Mouse (Mus musculus) ZHBTc4 (cell line): Measurements from ENCODE around the gene Pbx1.

Source experiments
- DNase-seq: peaks from one replicate; pipeline ENCODE4 v3.0.0-alpha.2; 2011; ENCODE audit warnings: low read depth, low spot score

Pbx1 gene

DNA sequence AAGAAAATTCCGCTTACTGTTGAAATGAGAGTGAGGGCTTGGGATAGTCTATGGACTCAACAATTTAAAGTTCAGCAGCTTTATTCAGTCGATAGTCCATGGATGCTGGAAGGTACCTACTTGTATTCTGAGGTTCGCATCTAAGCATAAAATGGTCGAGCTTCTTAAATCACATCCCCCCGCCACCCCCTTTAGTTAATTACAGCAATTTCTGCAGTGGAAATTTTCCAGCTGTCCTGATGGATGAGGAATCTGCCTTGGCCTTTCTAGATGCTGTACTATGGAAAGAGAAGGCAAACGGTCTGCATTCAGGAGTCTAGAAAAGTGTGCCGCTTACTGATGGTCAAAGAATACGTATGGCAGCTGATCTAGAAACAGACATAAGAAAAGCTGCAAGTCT is 262.3 kb downstream of the Pbx1 start:
- no peak for DNase-seq

DNA sequence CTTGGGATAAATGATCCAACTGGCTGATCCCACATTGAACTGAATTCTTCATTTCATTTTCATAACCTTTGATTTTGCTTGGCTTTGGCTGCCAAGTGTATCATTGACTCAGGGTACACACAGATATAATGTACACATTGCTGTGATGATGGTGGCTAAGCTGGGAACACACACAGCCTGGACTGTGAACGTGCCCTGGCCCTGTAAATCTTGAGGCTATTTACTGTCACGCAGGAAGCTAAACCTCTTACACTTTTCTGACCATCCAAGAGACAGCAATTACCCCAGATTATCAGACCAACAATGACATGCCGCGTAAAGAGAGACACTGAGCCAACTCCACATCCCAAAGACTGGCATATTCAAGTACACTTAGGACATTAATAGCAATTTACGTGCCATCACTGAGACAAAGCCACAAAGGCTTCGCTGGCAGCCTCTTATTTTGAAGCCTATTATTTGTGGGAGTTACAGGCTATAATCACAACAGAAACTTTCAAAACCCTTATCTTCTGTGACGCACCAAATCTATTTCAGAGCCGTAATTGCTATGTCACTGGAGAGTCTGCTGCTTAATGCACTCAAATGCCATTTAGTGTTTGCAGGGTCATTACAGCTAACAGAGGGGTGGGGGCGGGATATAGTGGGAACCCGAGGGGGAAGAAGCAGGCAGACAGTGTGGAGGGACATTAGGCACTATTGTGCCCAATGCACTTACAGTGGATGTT is 262.9 kb downstream of the Pbx1 start:
- DNase-seq = no peak

DNA sequence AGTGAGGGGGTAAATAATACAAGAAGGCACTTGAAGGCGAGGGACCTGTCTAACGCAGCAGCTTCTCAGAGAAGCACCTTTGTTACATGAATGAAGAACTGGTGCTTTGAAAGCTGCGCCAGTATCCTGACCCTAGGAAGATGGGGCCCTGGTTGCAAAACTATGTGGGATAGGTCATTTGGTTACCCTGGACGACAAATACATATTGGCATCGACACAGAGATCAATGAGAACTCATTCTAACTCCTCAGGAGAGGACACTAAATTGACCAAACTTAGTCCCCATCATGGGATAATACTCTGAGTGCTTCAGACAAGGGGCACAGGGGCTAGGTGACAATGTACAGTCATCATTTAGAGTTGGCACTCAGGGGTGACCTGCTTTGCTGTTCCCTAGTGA is 264.3 kb downstream of the Pbx1 start:
- DNase-seq = no peak

DNA sequence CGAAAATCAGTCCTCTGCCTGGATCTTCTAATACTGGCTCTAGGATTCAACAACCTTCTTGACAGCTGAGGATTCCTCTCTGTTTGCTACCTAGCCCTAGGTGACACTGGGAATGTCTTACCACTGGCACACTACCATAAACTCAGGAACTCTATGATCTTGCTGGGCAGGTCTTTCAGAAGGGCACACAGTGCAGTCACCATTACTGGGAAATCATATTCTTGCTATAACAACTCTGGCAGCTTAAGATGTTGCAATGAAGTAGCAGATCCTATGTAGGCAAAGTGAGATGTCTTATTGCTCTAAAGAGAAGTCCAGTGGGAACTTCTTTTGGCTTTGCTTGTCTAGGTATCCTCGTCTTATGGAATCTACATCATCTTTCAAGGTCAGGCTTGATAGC is 265.2 kb downstream of the Pbx1 start:
- DNase-seq = no peak

DNA sequence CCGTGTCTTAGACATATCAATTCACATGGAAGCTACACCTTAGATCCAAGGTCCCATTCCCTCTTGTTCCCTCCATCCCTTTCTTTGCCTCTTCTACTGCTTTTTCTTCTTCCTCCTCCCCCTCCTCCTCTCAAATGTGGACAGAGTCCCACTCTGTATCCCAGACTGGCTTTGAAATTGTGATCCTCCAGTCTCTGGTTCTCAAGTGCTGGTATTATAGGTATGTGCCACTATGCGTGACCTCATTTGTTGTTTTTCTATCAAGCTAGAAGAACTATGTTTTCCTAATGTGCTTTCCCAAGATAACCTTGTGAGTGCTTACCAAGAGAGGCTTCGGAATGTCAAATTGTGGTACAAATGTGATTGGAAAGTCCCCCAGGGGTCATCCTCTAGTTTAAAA is 267.1 kb downstream of the Pbx1 start:
- DNase-seq = no peak

DNA sequence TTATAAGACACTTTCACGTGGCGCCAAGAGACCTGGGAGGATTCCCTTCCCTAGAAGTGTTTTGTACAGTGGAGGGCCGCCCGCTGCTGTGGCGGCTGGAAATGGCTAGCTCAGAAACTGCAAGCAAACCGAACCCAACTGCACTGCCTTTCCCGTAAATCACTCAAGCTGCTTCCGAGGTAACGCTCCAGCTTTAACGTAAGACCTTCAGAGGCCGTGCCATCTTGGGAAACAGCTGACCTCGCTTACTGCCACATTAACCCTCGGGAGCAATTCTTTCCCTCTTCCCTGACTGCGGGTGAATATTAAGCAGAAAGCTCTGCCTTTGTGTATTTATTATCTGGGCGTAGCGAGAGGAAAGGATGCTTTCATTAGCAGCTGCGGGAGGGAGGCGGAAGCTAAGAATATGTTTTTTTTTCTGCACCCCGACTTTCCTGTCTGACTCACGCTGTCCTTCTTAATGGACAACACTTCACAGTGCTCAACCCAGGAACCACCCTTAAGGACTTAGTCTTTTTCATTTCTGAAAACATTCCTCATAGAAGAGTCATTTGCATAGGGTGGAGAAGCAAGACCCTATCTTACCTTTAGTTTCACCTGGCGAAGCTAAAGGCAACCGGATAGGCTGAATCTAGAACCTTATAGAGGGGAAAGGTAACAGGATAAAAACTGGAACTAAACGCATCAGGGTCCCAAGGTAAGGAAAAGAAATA is 268.4 kb downstream of the Pbx1 start:
- DNase-seq = peak; percentile 3

DNA sequence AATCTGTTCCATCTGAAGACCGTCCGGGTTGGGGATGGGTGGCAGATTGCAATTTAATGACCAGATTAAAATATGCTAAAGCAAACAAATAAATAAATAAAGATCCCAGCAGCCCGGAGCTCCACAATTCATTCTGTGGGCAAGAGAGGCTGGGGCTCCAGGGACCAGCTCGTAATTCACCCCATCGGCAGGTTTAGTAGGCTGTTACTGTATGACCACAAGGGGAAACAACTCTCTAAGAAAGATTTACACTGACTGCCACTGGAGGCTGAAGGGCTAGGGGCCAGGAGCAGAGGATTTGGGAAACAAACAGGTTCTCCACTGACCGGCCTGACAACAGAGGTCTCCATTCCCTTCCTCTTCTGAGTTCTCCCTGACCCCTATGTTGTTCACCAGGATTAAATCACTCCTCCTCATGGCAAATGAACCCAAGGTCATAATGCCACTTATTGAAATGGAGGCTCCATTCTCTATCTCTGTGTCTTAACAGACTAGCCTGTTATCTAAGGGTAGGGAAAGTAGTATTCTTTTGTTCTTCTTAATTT is 292.9 kb downstream of the Pbx1 start:
- no peak for DNase-seq

DNA sequence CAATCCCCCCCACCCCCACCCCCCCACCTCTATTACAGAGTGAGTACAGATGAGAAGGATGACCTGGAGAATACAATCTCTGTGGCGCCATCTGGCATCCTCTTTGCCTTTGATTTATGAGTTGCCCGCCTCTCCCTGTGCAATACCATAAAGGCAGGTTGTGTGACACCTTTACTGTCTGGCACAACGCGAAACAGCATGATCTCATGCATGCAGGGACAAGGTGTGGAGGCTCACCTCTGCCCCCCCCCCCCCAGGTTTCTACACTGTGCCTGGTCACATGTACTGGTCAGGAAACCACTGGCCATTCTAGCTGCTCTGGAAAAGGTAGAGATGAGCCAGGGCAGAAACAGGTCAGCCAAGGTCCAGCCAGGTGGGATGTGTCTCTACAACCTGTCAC is 293.4 kb downstream of the Pbx1 start:
- DNase-seq = no peak

DNA sequence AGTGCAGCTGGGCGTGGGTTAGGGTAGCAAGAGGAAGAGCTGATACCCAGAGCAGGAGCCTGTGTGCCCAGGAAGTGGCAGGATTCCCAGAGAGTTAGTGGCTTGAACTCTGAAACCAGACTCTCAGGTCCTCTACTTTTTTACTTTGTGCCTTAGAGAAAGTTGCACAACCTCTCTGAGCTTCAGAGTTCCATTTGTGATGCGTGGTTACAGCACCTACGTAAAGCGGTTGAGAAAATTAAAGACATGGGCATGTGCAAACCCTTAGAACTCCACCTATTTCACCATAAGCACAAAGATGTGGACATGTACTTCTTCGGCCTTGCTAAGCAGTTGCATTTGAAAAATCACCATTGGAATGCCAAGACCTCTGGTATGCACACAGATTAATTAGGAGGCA is 294.2 kb downstream of the Pbx1 start:
- DNase-seq = no peak

DNA sequence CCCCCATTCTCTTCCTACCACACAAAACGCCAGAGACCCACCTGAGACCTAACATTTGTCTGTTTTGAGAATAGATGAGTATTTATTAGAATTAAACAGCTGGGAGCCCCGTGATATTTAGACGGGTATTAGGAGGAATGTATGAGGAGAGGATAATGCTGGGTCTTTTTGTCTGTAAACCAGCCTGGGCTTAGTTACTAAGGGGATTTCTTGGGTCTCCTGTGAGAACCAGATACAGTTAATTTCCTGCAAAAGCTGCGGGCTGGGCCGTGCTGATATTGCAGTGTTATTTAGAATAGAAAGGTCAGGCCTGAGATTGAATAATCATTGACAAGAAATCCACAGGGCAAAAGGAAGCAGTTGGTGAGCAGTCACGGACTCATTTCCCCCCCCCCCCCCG is 296.5 kb downstream of the Pbx1 start:
- DNase-seq = no peak

DNA sequence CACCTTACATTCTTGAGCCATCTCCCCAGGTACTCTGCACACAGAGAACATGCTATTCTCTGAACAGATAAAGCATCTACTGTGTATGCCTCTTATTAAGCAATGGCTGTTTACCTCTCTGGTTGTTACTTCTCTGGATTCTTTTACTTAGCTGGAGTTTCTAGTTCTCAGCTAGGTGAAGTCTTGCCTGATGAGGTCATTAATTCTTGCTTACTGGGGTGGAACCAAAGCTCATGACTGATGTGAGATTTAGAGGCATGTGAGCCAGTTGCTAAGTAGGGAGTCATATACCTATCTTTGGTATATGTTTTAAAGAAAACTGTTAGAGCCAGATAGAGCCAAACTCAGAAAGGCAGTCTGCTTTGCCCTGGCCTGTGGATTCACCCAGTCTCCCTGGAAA is 298.4 kb downstream of the Pbx1 start:
- DNase-seq = no peak

DNA sequence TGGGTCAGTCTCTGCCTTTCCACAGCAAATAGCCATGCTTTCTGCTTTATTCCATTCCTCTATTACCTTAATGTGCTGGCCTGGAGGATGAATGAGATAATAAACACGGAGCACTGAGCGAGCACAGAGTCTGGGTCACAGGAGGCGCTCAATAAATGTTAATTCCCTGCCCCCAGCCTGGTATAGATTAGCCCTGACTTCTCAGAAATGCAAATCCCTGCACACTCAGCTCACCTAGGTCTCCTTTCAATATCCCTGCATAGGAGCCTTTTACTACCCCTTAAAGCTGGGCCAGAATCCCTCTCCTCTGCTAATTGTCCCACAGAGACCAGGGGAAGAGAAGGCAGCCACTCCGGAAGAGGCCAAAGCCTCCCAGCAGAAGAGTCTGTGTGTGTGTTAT is 304.1 kb downstream of the Pbx1 start:
- DNase-seq = no peak

DNA sequence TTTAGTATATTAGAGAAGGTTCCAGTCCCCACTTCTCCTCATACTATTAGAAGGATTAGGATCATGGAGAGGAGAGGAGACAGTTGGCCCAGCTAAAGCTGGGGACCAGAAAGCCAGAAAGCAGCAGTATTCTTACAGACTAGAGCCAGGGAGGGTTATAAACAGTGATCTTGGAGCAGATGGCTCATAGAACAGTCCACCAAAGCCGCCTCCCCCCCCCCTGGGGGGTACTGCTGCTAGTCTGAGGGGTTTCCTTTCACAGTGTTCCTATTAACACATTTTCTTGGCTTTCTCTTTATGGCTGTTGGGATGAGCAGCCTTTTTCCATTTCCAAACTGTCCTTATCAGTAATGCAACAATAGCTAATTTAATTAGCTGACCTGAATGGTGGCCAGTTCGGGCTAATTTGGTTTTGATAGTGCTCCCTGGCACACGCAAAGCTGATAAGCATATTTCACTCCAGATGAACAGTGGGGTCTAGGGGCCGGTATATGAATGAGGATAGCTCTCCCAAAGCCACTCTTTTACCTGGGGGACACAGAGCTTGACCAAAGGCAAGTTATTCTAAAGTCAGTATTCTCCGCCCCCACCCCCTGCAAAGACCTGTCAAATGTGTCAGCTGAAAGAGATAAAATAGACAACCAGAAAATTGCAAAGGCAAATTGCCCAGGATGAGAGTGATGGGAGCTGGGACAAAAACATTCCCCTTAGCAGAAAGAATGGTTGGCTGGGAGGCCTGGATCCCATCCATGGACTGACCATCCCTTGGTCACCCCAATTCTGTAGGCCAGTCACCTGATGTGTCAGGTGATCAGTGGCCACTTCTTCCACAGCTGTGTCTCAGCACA is 307.2 kb downstream of the Pbx1 start:
- no peak for DNase-seq

DNA sequence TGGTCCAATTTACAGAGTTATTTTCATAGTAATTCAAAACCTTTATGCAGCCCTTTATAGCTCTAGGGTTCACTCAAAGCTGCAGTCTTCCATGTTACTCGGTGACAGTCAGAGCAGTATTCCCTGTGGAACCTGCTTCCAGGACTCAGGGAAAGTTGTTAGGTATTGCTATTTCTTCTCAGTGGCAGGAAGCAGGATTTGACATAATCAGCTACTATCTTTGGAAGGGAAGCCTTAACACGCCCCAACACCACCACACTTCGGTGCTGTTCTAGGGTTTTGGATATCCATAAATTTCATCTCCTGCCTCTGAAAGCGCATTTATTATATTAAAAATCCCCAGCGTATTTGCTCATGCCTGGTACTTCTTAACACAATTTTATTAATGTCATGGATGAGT is 314.0 kb downstream of the Pbx1 start:
- no peak for DNase-seq

DNA sequence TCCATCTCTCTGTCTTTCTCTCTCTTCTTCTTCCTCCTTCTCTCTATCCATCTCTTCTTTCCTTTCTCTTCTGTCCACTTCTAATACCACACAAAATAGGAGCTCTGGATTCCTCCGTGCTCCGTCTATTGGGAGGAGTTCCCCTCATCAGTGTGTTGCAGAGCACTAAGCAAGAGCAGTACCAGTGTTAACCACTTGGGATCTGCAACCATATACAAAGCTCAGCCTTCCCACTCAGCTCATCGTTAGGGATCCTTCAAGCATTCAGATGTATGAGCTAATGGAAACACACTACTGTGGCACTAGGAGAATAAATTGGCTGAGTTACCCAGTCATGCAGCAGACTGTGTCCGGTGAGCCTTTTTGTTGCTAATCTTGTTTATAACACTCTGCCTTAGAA is 314.7 kb downstream of the Pbx1 start:
- peak; percentile 4 for DNase-seq

DNA sequence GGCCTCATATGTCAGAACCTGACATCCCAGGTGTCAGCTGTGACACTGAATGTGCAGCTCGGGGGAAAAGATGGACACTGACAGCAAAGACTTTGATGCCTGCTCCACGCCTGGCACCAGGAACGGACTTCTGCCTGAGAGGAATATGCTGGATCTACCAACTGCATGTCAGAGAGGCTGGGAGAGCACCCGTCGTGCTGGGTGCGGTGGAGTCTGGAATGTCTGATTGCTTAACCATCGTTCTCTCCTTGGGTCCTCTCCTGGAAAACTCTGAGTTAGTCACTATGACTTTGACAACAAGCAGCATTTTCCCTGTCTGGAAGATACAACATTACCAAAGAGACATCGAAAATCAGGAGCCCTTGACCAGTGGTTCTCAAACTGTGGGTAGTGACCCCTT is 322.3 kb downstream of the Pbx1 start:
- no peak for DNase-seq

DNA sequence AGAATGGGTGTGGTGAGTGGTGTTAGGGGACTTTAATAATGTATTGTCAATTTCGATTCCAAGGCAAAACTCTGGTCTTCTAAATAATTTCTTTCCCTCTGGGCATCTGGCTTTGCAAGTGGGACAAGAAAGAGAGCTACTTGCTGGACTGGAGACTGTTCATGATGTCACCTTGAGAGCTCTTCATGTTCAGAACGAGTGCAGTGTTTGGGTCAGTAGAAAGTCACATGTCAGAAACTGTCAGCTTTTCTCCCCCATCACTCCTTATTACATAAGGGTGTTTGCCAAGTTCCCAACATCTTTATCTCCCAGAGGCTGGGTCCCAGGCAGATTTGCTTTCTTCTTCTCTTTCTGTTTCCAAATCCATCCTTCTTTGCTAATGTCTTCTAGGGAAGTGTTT is 328.2 kb downstream of the Pbx1 start:
- DNase-seq = no peak

DNA sequence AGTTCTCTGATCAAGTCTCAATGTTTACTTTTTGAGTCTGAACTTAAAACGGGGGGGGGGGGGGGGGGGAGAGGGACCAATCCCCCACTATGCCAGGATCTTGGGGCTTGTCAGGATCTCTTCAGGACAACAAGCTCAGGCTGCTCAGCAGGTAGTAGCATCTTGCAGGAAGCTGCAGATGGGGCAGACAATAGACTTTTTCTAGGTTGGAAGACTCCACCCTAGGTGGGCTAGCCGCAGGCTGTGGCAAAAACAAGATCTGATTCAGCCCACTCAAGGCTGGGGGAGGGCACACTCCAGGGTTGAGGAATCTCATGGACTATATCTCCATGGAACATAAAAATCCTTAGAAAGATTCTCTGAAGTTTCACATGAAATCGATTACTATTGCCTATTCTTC is 330.6 kb downstream of the Pbx1 start:
- peak; percentile 42 for DNase-seq

DNA sequence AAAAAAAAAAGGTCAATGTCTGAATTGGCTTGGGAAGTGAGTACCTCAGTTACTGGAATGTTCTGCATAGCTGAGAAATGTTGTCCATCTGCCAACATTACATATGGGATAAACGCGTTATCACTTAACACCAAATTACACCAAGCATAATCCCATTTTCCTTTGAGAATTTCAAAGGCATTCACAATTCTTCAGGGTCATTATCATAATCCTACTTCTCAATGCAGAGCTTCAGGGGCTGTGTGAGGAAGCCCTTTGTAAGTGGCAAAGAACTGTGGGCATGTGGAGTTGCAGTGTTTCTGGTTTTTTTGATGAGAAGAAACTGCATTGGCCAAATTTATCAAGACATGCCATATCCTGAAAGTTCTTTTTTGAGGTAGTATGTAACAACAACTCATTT is 333.3 kb downstream of the Pbx1 start:
- DNase-seq = no peak

DNA sequence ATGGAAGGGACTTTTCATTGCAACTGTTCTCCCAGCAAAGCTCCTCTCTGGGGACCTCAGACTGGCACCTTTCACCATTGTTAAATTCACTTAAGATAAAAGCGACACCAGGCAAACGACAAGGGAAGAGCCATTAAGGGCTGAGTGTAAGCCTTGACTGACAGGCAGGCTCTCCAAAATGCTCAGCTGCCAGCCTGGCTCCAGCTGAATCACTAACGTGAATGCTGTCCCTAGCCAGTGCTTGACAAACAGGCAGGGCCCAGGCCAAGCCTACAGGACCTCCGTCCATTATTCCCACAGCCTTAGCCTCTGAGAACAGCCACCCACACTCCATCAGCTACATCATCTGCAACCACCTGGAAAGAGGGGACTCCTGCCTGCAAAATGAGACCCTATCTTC is 337.4 kb downstream of the Pbx1 start:
- DNase-seq = no peak

DNA sequence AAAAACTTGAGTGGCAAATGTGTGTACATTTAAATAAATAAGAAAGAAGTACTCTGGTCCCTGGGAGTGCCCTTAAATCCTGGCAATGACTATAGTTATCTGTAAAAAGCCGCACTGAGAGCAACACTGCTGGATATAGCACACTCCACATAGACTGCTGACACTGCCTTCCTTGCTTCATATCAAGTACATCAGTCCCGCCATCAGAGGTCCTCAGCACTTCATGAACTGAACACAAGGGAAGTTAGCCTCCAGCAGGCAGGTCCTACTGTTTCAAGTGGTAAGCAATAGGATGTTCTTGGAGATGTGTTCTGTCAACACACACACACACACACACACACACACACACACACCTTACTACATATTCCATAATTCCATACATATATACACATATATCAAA is 339.0 kb downstream of the Pbx1 start:
- no peak for DNase-seq

DNA sequence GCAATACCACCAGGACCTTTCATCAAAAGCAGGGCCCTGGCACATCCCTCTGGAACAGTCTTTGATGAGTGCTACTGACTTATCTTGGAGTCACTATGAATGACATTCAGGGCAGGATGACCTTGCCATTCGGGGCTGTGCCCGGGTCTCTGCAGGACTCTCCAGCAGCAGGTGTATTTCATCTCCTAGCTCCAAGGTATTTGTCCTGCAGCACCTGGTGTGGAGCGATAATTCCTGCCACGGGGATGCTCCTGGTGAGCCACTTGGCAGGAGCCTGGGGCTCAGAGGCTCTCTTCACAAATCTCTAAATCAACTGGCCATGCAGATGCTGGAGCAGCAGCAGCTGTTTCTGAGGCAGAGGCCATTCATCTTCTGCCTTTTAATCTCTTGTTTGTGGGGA is 340.4 kb downstream of the Pbx1 start:
- DNase-seq = no peak
